Mouse (Mus musculus): ENCODE data around the gene Ephx1.
"Not testable (repeated sequence)": the region's sequence is repeated elsewhere in the genome, so short reads cannot be mapped to it uniquely, and the experiment has no call there.

Gene Ephx1

GRCm38 (mm10) chr1:180937631-180938030, 83.1 kb downstream of the Ephx1 start:
- DNase-seq (ENCODE audit: low spot score in 2 of 2), result not testable (repeated sequence)

GRCm38 (mm10) chr1:180936610-180937398, 83.9 kb downstream of the Ephx1 start:
- DNase-seq (ENCODE audit: low spot score in 2 of 2), result peak; percentile 61 to 69

GRCm38 (mm10) chr1:180934467-180935419, 86.0 kb downstream of the Ephx1 start, which contains the start of gene Lefty1:
Gene Lefty1, plus strand, starts transcription at chr1:180935022.
- no peak for DNase-seq (ENCODE audit: low spot score in 2 of 2)

- DNase-seq (ENCODE audit: low spot score in 2 of 2), result no peak
These were observed 87.0 kb downstream of the Ephx1 start for GRCm38 (mm10) chr1:180933659-180934058.

- DNase-seq (ENCODE audit: low spot score in 2 of 2), result no peak
These were observed 89.6 kb downstream of the Ephx1 start for GRCm38 (mm10) chr1:180931106-180931505.

GRCm38 (mm10) chr1:180929599-180929998, 91.1 kb downstream of the Ephx1 start:
- DNase-seq (ENCODE audit: low spot score in 2 of 2), result no peak

- DNase-seq (ENCODE audit: low spot score in 2 of 2), result no peak
These were observed 94.4 kb downstream of the Ephx1 start for GRCm38 (mm10) chr1:180926286-180926685.

Data from heart, adult 9 months (tissue).